Mouse (Mus musculus): ENCODE results near the gene Adam12.

- TF ChIP-seq CTCF (IDR thresholded peaks at IDR 0.05), result no peak
- no peak for TF ChIP-seq POLR2A (IDR thresholded peaks at IDR 0.05; ENCODE audit: insufficient read depth, low read depth, low read length)
- no peak for TF ChIP-seq EP300 (IDR thresholded peaks at IDR 0.05; ENCODE audit: insufficient read depth, low read depth, low read length)
Measured at GRCm38 (mm10) chr7:134170180-134170910, 61.6 kb downstream of the Adam12 start.

All from heart, adult 2 months (tissue).